Mouse (Mus musculus) embryonic fibroblast, embryonic 13.5 days (primary cell): ENCODE data around the gene Gm20498. TPM values are rescaled to one million over a fixed set of nuclear protein-coding genes. Genes with fewer than 3 reads are reported as not detected.
"Not testable (repeated sequence)": the region's sequence is repeated elsewhere in the genome, so short reads cannot be mapped to it uniquely, and the experiment has no call there.

Experiments
- H3K27ac ChIP-seq: 2 replicates; pipeline ENCODE4 v1.5.1; 2012; ENCODE audit warnings: low read length, control low read depth, inconsistent platforms; ENCODE audit not compliant: insufficient read depth
- H3K4me1 ChIP-seq: 2 replicates; pipeline ENCODE4 v1.6.1; 2011; ENCODE audit warnings: low read length; ENCODE audit not compliant: control insufficient read depth, insufficient read depth
- H3K4me3 ChIP-seq: 2 replicates; pipeline ENCODE4 v1.5.1; 2011; ENCODE audit warnings: mild to moderate bottlenecking, control low read depth, low read length; ENCODE audit not compliant: insufficient read depth
- CTCF ChIP-seq: IDR thresholded peaks from 2 replicates; pipeline ENCODE4 v1.5.1; 2011; ENCODE audit warnings: mild to moderate bottlenecking, control low read depth, low read length, moderate library complexity, borderline replicate concordance; ENCODE audit not compliant: insufficient read depth
- POLR2A ChIP-seq: IDR thresholded peaks from 2 replicates; pipeline ENCODE4 v1.6.1; 2011; ENCODE audit warnings: low read depth, mild to moderate bottlenecking, control low read depth, low read length, moderate library complexity
- polyA plus RNA-seq: library from polyadenylated mRNA; stranded (reverse); fragments of >200 nt; gene quantifications from 2 replicates; pipeline ENCODE4 v1.2.4, GENCODE M21; 2011; ENCODE audit warnings: low read depth; ENCODE audit not compliant: missing spikeins, insufficient read length

Gm20498 gene
- polyA plus RNA-seq, 1 experiment, result 11.9 TPM

- Histone ChIP-seq H3K4me3 (peak overlapping the region; percentile 72), H3K4me1 (no peaks in the 10 kb centered on the region), H3K27ac (no peak overlapping the region)
- no peak for TF ChIP-seq CTCF
- TF ChIP-seq POLR2A, result no peak
Measured at GRCm38 (mm10) chr12:81485311-81485710, 47.4 kb downstream of the Gm20498 start.

- peak; percentile 79 for TF ChIP-seq POLR2A
- TF ChIP-seq CTCF, result no peak
Measured at GRCm38 (mm10) chr12:81484727-81485191, 47.9 kb downstream of the Gm20498 start, which contains the start of gene Cox16. Gene Cox16, minus strand, starts transcription at chr12:81485127.

DNA sequence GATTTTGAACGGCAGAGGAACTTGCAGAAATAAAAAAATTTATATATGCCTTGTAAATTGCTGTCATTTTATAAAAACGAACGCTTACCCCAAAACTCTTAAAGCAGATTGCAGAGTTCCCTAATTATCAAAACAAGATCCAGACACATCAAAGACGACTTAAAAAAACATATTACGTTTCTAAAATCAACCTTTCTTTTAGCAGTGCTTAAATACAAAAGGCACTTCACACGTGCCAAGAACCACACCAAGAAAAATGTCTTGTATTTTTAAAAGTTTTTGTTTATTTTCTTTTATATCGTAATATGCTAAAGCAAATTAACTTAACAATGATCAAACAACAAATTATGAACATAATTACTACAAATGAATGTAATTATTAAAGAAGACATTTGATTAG, 48.5 kb downstream of the Gm20498 start:
- Histone ChIP-seq H3K4me1 (no peaks in the 10 kb centered on the region), H3K4me3 (peak overlapping the region; percentile 72), H3K27ac (peak overlapping the region; percentile 90; the same call in 1 of the 2 replicates)
- TF ChIP-seq POLR2A, result no peak
- TF ChIP-seq CTCF, result no peak

More at GRCm38 (mm10) chr12:81484727-81485191, 47.9 kb downstream of the Gm20498 start, which contains the start of gene Cox16:
- no peaks in the 10 kb centered on the region for H3K4me1 ChIP-seq
- H3K27ac ChIP-seq, result peak within 1 kb of the TSS; percentile 90
- H3K4me3 ChIP-seq, result peak within 1 kb of the TSS; percentile 72

- no peaks in the 10 kb centered on the region for H3K4me1 ChIP-seq
- H3K4me3 ChIP-seq, result peak overlapping the region; percentile 39; the same call in 1 of the 2 replicates
- TF ChIP-seq POLR2A, result no peak
- no peak for TF ChIP-seq CTCF
- H3K27ac ChIP-seq, result no peak overlapping the region
Measured at GRCm38 (mm10) chr12:81483656-81484055, 49.0 kb downstream of the Gm20498 start.

DNA sequence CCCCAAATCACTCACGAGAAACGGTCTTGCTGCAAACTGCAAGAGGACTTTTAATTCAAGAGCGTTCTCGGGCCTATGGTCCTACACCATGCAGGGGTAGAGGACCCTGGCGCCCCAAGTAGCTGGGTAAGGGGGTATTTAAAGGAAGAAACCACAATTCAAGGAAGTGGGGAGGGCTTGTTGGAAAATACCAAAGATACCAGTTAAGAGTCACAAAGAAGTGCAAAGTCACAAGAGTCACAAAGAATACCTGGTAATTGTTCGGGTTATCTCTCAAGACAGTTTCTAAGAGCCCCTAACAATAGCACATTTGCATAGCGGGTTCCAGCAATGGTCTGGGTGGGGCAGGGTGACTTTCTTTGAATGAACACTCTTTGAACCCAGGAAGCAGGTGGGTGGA, 73.7 kb downstream of the Gm20498 start:
- not testable (repeated sequence) for H3K4me1 ChIP-seq, H3K4me3 ChIP-seq, H3K27ac ChIP-seq

DNA sequence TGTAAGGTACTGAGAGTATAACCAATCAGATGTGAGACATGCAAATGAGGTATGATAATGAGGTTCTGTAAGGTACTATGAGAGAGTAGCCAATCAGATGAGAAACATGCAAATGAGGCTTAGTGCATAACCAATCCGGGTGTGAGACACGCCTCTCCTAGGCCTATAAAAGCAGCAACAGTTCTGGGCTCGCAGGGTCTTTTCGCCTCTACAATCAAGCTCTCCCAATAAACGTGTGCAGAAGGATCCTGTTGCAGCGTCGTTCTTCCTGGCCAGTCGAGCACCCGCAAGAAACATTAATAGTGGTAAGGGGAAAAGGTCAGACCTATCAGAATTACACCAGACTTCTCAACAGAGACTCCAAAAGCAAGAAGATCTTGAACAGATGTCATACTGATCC, 93.7 kb downstream of the Gm20498 start:
- H3K4me1 ChIP-seq, H3K27ac ChIP-seq, H3K4me3 ChIP-seq: not testable (repeated sequence)

DNA sequence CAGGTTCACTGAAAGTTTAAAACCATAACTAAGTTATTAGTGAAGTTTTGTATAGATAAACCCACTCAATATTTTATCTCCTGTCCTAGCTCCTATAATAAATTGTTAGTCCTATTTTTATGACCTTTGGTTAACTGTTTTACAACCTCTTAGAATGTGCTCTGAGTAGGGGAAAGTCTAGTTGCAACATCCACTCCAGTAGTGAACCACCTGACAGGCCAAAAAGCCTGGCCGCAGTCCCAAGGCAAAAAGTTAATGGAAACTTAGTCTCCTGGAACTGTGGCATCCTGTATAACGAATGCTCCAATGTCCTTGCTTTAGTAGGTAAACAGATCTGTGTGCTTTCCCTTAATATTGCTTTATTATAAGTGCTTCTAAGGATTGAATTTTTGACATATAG, 97.9 kb downstream of the Gm20498 start:
- not testable (repeated sequence) for H3K27ac ChIP-seq, H3K4me3 ChIP-seq, H3K4me1 ChIP-seq

- Histone ChIP-seq H3K27ac (no peak within 1 kb of the TSS), H3K4me3 (no peak within 1 kb of the TSS), H3K4me1 (no peaks in the 10 kb centered on the region)
- no peak for TF ChIP-seq CTCF
- TF ChIP-seq POLR2A, result no peak
Measured at GRCm38 (mm10) chr12:81421846-81422245, 110.9 kb downstream of the Gm20498 start, which contains the start of gene Adam4. Gene Adam4, minus strand, starts transcription at chr12:81421946.

DNA sequence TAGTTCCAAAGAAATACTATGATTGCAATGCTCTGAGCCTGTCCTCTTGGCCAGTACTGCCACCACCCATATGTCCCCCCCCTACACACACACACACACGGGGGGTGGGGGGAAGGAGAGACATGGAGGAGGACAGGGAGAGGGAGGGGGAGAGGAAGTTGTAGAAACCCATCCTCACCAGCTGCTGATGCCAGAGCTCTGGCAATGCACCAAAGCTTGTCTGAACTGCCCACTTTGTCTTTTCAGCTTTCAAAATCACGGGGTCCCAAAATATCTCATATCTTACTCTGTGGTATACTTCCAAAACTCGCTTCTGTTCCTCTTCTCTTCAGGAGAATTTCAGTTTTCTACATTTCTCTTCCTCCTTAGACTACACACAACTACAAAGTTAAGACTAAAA, 119.5 kb downstream of the Gm20498 start:
- no peaks in the 10 kb centered on the region for H3K4me1 ChIP-seq
- TF ChIP-seq CTCF, result no peak
- no peak for TF ChIP-seq POLR2A
- no peak overlapping the region for H3K27ac ChIP-seq
- no peak overlapping the region for H3K4me3 ChIP-seq

DNA sequence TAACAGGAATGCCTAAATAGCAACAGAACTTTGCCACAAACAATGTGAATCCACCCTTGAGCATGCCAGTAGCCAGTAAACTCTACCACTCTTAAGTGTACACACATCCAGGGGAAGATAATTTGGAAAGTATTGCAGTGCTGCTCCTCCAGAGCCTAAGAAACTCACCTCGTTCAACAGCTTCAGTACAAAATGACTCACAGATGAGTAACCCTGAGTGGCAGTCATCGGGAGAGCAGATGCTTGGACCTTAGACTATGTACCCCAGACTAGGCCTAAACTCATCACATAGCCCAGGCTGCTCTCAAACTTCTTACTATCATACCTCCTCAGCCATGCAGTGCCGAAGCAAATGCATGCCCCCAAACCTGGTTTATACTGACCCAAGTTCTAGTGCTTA, 123.7 kb downstream of the Gm20498 start:
- Histone ChIP-seq H3K27ac (no peak overlapping the region), H3K4me3 (no peak overlapping the region), H3K4me1 (no peaks in the 10 kb centered on the region)
- TF ChIP-seq POLR2A (no peak), CTCF (no peak)

GRCm38 (mm10) chr12:81402187-81402586, 130.5 kb downstream of the Gm20498 start:
- no peak overlapping the region for H3K4me3 ChIP-seq
- H3K4me1 ChIP-seq, result no peaks in the 10 kb centered on the region
- peak; percentile 26; the same call in 1 of the 2 replicates for TF ChIP-seq CTCF
- TF ChIP-seq POLR2A, result no peak
- no peak overlapping the region for H3K27ac ChIP-seq

- not testable (repeated sequence) for H3K4me3 ChIP-seq, H3K4me1 ChIP-seq, H3K27ac ChIP-seq
Measured at GRCm38 (mm10) chr12:81379364-81379763, 153.3 kb downstream of the Gm20498 start, which contains the start of gene Gm4787. Gene Gm4787, minus strand, starts transcription at chr12:81379464.
